Mouse (Mus musculus): ENCODE measurements around the gene 1700020D05Rik. TPM values are rescaled to one million over a fixed set of nuclear protein-coding genes. Genes with fewer than 3 reads are reported as not detected.

Gene 1700020D05Rik
- polyA plus RNA-seq, 1 experiment from 2014 or later: 1.6 TPM

- CTCF ChIA-PET: interaction anchor here (11.3 kb wide), 1 partner anchor 17 kb away, joined by 143 read pairs; the partner anchor contains the start of genes Cfl1 and Mus81
- in situ Hi-C loops (cut with MboI; ENCODE audit: low pct_unique_long_range_greater_than_20kb): no loop called here
- no peaks in the 10 kb centered on the region for H3K27me3 ChIP-seq
- POLR2A ChIA-PET: interaction anchor here (1.0 to 1.4 kb wide), 3 partner anchors 11 to 20 kb away, joined by 3 to 4 read pairs (median 3); partner anchors contain the start of gene Mus81
- no peak for ATAC-seq
- no peak for DNase-seq (ENCODE audit: low read depth, low spot score)
- no peak for TF ChIP-seq CTCF (IDR thresholded peaks at IDR 0.05)
Measured at GRCm38 (mm10) chr19:5468374-5468773, 35.2 kb downstream of the 1700020D05Rik start, which contains the start of gene Ctsw. Gene Ctsw (minus strand): TSS chr19:5468507.

DNA sequence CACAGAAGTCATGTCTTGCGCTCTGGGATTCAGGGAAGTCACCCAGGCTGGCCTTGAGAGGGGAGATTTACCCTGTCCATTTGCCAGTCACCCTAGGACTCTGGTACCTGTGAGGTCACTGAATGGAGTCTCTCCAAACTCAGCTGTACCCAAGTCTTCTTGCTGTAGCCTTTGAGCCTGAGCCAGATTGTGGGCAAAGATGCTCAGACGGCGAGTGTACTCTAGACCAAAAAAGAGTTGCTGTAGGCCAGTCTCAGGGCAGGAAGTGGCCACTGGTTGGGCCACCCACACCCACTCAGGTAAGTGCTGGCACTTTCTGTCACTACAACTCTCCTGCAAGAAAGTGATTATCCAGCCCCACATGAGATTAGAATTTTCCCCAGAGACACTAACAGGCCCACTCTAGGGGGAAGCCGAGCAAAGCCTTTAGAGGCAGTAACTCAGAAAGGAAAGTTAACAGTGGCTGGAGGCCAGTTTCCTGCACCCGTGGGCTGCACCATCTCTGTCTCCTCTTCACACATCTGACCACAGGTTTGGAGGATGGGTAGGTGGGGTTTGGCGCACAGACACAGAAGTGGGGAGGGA is 36.6 kb downstream of the 1700020D05Rik start:
- POLR2A ChIA-PET: interaction anchor here (1.0 to 1.4 kb wide), 2 partner anchors 8 to 13 kb away, joined by 3 to 4 read pairs; no protein-coding TSS in a partner anchor
- TF ChIP-seq CTCF (IDR thresholded peaks at IDR 0.05): no peak
- ATAC-seq (no peak), DNase-seq (ENCODE audit: low read depth, low spot score) (no peak)
- in situ Hi-C loops (cut with MboI; ENCODE audit: low pct_unique_long_range_greater_than_20kb): no loop called here
- no peaks in the 10 kb centered on the region for H3K27me3 ChIP-seq
- CTCF ChIA-PET: interaction anchor here (1.1 to 11.3 kb wide), 2 partner anchors 19 to 62 kb away, joined by 3 to 143 read pairs; partner anchors contain the start of genes Cfl1 and Mus81

DNA sequence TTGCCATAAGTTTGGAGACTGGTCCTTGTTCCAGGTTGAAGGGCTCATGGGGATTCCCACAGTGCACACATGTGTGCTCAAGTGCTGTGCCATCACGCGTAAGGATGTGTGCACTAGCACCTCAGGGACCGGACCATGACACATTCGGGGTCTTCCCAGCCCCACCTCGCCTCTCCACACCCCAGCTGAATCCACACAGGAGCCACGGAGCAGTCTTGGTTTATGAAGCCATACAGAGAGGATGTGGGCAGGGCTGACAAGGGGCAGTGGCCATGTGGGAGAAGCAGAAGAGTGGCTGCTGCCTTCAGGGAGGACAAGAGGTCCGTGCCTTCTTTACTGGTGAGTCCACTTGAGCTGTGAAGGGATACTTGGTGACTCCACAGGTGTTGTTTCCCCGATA is 38.5 kb downstream of the 1700020D05Rik start:
- in situ Hi-C loops (cut with MboI; ENCODE audit: low pct_unique_long_range_greater_than_20kb): no loop called here
- TF ChIP-seq CTCF (IDR thresholded peaks at IDR 0.05): no peak

GRCm38 (mm10) chr19:5463791-5464562 is 39.6 kb downstream of the 1700020D05Rik start:
- no peak for TF ChIP-seq CTCF (IDR thresholded peaks at IDR 0.05)
- ATAC-seq: no peak
- ChIA-PET POLR2A (interaction anchor here (0.6 to 4.1 kb wide), 10 partner anchors 11 to 180 kb away, joined by 3 to 29 read pairs (median 4); partner anchors contain the start of genes Cfl1, Efemp2, Fosl1 and Mus81), CTCF (interaction anchor here (0.8 to 11.3 kb wide), 12 partner anchors 8 to 126 kb away, joined by 3 to 143 read pairs (median 5); partner anchors contain the start of genes Cfl1 and Mus81)
- in situ Hi-C loops (cut with MboI; ENCODE audit: low pct_unique_long_range_greater_than_20kb): no loop called here
- no peaks in the 10 kb centered on the region for H3K27me3 ChIP-seq
- DNase-seq (ENCODE audit: low read depth, low spot score): no peak

More for the DNA sequence above, 38.5 kb downstream of the 1700020D05Rik start:
- POLR2A ChIA-PET: interaction anchor here (1.0 to 3.2 kb wide), 3 partner anchors 9 to 23 kb away, joined by 3 to 21 read pairs (median 3); partner anchors contain the start of genes Efemp2 and Mus81
- CTCF ChIA-PET: interaction anchor here (0.7 to 11.3 kb wide), 5 partner anchors 19 to 64 kb away, joined by 3 to 143 read pairs (median 7); partner anchors contain the start of genes Cfl1 and Mus81
- no peaks in the 10 kb centered on the region for H3K27me3 ChIP-seq
- no peak for ATAC-seq
- DNase-seq (ENCODE audit: low read depth, low spot score): no peak

GRCm38 (mm10) chr19:5463212-5463611 is 40.4 kb downstream of the 1700020D05Rik start:
- ChIA-PET POLR2A (interaction anchor here (0.6 to 4.1 kb wide), 7 partner anchors 12 to 34 kb away, joined by 3 to 29 read pairs (median 4); partner anchors contain the start of genes Cfl1, Efemp2, Fosl1 and Mus81), CTCF (interaction anchor here (0.8 to 11.3 kb wide), 12 partner anchors 9 to 125 kb away, joined by 3 to 143 read pairs (median 5); partner anchors contain the start of genes Cfl1 and Mus81)
- TF ChIP-seq CTCF (IDR thresholded peaks at IDR 0.05): no peak
- in situ Hi-C loops (cut with MboI; ENCODE audit: low pct_unique_long_range_greater_than_20kb): no loop called here
- ATAC-seq (no peak), DNase-seq (ENCODE audit: low read depth, low spot score) (no peak)
- H3K27me3 ChIP-seq: no peaks in the 10 kb centered on the region

DNA sequence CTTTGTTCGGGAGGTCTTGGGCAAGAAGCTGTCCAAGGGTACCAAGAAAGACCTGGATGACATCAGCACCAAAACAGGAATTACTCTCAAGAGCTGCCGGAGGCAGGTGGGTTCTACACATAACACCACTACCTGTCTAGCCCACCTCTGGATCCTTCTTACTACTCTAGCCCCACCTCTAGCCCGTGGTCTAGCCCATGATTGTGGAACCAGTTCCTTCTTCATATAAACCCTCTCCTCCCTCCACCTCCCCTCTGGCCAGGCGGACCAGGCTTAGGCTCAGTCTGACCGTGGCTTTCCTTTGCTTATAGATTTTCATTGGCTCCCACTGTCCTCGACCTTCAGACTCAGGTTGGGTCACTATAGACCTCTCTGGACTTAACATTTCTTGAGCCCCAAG is 42.2 kb downstream of the 1700020D05Rik start:
- TF ChIP-seq CTCF (IDR thresholded peaks at IDR 0.05): no peak
- no peak for DNase-seq (ENCODE audit: low read depth, low spot score)
- in situ Hi-C loops (cut with MboI; ENCODE audit: low pct_unique_long_range_greater_than_20kb): no loop called here
- CTCF ChIA-PET: interaction anchor here (6.6 to 11.3 kb wide), 2 partner anchors 24 to 29 kb away, joined by 62 to 143 read pairs; partner anchors contain the start of genes Cfl1 and Mus81
- no peaks in the 10 kb centered on the region for H3K27me3 ChIP-seq
- ATAC-seq: no peak
- POLR2A ChIA-PET: interaction anchor here (0.5 to 4.1 kb wide), 7 partner anchors 14 to 1904 kb away, joined by 3 to 29 read pairs (median 3); partner anchors contain the start of genes Efemp2 and Mus81

DNA sequence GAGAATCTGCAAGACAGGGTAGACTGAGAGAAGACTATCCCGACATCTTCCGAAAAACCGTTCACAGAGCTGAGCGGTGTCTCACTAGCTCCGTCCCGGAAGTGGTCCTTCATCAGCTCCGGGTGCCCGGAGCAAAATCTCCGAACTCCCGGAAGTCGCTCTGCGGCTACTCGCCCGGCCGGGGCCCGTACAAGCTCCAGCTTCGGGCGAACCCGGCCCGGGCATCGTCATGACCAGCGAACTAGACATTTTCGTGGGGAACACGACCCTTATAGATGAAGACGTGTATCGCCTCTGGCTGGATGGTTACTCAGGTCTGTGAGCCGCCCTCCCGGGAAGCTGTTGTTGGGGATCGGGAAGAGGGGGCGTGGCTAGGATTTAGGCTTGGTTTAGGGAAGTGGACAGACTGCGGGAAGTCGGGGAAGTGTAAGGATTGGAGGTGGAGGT is 43.1 kb downstream of the 1700020D05Rik start, which contains the start of gene Fibp:
Fibp (plus strand) TSS at position 151 of the 447 bp plus-strand sequence.
- in situ Hi-C loops (cut with MboI; ENCODE audit: low pct_unique_long_range_greater_than_20kb): no loop called here
- no peak for TF ChIP-seq CTCF (IDR thresholded peaks at IDR 0.05)
- CTCF ChIA-PET: interaction anchor here (0.9 to 11.3 kb wide), 5 partner anchors 10 to 36 kb away, joined by 3 to 143 read pairs (median 3); partner anchors contain the start of genes Cfl1, Drap1 and Mus81
- POLR2A ChIA-PET: interaction anchor here (0.9 to 4.1 kb wide), 8 partner anchors 11 to 28 kb away, joined by 3 to 29 read pairs (median 5); partner anchors contain the start of genes Efemp2 and Mus81
- H3K27me3 ChIP-seq: no peaks in the 10 kb centered on the region
- peak; percentile 29 for ATAC-seq
- DNase-seq (ENCODE audit: low read depth, low spot score): no peak

DNA sequence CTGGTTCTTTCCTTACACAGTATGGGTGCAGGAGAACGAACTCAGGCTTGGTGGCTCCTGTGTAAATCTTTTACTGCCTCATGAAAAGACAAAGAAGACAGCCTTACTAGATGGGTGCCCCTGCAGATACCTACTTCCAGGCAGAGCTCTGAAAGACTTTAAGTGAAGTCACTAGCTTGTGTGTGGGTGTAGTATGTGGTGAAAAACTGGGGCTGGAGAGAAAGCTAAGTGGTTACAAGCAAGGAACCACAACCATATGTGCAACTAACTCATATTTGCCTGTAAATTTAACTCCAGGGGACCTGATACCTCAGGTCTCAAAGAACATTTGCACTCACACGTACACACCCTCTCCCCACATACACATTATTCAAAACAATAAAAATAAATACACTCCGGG is 43.7 kb downstream of the 1700020D05Rik start:
- no peak for TF ChIP-seq CTCF (IDR thresholded peaks at IDR 0.05)
- CTCF ChIA-PET: interaction anchor here (0.9 to 11.3 kb wide), 4 partner anchors 15 to 36 kb away, joined by 3 to 143 read pairs (median 32); partner anchors contain the start of genes Cfl1, Drap1 and Mus81
- ATAC-seq: no peak

DNA sequence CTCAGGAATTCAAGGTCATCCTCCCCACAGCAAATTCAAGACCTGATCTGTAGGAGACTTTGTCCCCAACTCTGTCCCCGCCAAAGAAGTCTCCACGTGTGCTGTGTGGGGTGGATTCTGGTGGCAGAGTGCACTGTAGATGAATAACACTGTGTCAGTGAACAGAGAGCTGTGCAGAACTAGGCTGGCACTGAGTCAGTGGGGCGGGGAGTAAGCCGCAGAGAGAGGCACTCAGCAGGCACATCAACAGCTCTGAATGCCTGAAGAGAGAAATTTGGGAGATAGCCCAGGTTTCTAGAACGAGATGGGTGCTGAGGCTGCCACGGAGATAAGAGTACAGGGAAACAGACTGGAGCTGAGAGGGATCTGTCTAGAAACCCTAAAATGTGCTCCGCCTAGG is 44.6 kb downstream of the 1700020D05Rik start:
- ChIA-PET POLR2A (interaction anchor here (0.7 to 4.1 kb wide), 6 partner anchors 12 to 29 kb away, joined by 3 to 30 read pairs (median 11); partner anchors contain the start of genes Efemp2 and Mus81), CTCF (interaction anchor here (1.4 to 11.3 kb wide), 3 partner anchors 14 to 27 kb away, joined by 5 to 143 read pairs (median 62); partner anchors contain the start of genes Cfl1 and Mus81)
- in situ Hi-C loops (cut with MboI; ENCODE audit: low pct_unique_long_range_greater_than_20kb): no loop called here
- no peak for DNase-seq (ENCODE audit: low read depth, low spot score)
- no peaks in the 10 kb centered on the region for H3K27me3 ChIP-seq
- no peak for TF ChIP-seq CTCF (IDR thresholded peaks at IDR 0.05)
- ATAC-seq: no peak

More for the DNA sequence above, 43.7 kb downstream of the 1700020D05Rik start:
- no peaks in the 10 kb centered on the region for H3K27me3 ChIP-seq
- POLR2A ChIA-PET: interaction anchor here (0.7 to 4.1 kb wide), 6 partner anchors 11 to 28 kb away, joined by 3 to 29 read pairs (median 10); partner anchors contain the start of genes Efemp2 and Mus81
- no peak for DNase-seq (ENCODE audit: low read depth, low spot score)
- in situ Hi-C loops (cut with MboI; ENCODE audit: low pct_unique_long_range_greater_than_20kb): no loop called here

Measured in Patski (cell line).